Mouse (Mus musculus) kidney, postnatal 10 days (tissue): Measurements from ENCODE around the gene Gm21983.

Experiments
- DNase-seq: peaks from one replicate; pipeline ENCODE4 v3.0.0; 2021; ENCODE audit warnings: mixed read lengths

Gm21983 gene

DNA sequence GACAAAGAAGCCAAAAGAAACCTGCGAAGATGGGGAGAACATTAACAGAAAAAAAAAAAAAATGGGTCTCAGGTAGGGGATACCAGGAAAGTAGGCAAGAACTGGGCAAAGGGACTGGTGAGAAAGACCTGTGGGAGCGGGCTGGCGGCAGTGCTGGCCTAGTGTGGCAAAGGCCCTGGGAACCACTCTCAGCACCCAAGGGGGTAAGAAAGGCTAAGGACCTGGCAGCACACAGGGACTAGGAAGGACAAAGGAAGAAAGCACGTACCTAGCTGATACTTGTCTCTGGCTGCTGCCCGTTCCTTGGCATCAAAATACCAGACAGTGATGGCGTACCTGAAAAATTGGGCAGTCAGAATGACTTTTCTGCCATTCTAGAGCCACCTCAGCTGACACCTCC, 21.6 kb downstream of the Gm21983 start:
- no peak for DNase-seq

DNA sequence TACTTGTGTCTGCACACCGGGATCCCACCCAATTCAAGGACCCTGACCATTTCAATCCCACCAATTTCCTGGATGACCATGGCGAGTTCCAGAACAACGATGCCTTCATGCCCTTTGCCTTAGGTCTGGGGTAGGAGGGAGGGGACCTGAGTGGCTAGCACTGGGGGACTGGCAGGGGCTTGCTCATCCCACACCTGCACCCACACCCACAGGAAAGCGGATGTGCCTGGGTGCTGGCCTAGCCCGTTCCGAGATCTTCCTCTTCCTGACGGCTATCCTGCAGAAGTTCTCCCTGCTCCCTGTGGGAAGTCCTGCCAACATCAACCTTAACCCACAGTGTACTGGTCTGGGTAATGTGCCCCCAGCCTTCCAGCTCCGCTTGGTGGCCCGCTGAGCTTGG, 22.7 kb downstream of the Gm21983 start:
- DNase-seq, result no peak

DNA sequence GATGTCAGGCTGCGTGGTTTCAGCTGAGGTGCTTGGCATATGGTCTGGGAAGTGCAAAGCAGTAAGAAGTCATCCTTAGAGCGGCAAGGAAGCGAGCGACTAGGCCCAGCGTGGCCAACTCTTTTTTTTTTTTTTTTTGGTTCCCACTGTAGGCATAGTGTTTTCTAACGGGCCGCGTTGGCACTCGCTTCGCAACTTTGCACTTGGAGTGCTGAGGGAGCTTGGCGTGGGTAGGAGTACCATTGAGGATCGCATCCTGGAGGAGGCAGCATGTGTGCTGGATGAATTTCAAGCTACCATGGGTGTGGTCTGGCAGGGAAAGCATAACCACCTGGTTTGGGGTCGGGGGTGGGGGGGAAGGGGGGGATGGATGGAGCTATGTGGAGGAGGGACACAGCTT, 24.9 kb downstream of the Gm21983 start:
- DNase-seq, result no peak

DNA sequence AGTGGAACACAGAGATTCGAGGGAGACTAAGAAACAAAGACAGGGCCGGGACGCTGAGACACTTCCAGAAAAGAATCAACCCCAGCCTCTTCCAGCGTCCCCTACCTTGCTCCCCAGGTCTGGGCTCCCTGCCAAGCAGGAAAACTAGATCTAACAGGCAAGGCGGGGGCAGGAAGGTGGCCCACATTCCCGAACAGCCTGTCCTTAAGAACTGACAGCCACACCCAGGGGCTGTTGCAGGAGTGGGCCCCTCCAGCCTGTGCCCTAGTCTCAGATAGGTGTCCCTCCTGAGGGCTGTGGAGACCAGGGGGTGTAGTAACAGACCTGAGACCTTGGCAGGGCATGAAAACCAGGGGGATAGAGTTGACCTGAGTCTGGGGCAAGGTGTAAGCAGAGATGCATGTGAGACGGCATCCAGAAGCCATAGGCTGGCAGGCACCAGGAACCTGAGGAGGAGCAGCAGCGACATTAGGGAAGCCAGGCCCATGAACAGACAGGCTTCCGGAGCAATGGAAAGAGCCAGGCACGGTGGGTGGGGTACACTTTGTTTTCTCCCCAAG, 27.6 kb downstream of the Gm21983 start, which contains the start of gene Cyp2t4:
Gene Cyp2t4, plus strand, starts transcription at position 510 of the 560 bp plus-strand sequence.
- peak; percentile 82 for DNase-seq

DNA sequence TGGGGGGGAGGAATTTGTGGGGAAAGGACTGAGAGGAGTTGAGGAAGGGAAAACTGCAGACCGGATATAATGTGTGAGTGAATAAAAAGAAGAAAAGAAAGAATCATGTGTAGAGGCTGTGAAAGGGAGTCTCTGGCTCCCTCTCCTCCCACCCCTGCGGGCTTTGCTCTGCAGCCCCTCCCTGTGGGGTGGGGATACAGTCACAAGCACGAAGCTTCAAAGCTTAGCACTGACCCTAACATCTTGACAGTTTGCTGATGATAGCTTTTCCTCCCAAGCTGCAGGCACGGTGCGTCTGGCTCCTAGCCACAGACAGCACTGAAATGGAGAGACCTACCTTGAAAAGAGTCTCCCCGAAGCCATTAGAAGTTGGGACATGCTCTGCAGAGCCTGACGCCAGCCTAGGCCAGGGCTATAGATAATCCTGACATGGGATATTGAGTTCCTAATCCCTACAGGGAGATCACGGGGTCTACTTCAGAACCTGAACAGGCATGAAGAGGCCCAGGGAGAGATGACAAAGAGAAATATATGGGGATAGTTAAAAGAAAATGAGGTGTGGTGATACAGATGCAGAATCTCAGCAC, 44.4 kb downstream of the Gm21983 start:
- no peak for DNase-seq

DNA sequence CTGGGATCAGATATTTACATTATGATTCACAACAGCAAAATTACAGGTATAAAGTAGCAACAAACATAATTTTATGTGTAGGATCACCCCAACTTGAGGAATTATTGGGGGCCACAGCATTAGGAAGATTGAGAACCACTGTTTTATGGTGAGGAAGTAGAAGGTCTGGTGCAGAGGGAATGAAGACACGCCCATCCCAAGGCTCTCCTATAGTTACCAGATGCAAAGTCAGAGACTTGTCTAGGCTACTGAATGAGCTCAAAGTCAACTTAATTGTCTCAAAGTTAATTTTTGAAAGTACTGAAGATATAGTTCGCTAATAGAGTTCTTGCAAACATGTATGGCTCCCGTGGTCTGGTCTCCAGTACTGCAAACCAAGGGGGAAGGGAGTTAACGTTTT, 47.1 kb downstream of the Gm21983 start:
- DNase-seq, result no peak

DNA sequence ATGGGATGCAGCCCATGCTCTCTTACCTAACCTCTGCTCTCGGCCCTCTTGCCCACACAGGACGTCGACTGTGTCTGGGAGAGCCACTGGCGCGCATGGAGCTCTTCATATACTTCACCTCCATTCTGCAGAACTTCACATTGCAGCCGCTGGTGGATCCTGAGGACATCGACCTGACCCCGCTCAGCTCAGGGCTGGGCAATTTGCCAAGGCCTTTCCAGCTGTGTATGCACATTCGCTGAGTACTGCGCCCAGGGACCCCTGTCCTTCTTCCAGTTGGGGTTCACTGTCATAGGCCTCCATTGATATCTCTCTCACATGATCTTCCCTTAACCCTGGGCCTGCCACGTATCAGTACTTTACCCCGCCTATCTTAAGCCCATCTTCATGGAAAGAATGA, 47.7 kb downstream of the Gm21983 start:
- DNase-seq, result peak; percentile 81

DNA sequence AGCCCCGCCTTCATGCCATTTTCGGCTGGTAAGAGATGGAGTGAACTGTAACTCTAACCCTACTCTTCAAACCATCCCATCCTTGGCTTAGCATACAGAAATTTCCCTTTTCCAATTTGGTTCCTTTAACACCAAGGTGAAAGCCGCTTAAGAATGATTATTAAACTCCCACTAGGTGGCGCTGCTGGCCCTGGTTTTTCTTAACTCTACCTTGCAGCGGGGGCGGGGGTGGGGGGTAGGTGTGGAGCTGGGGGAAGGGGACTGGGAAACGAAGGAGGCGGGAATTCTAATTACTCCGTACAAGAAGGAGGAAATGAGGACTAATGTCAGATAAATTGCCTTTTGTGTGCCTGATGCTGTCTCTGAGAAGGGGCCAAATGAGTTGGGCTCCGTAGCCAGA, 48.3 kb downstream of the Gm21983 start:
- peak; percentile 83 for DNase-seq

DNA sequence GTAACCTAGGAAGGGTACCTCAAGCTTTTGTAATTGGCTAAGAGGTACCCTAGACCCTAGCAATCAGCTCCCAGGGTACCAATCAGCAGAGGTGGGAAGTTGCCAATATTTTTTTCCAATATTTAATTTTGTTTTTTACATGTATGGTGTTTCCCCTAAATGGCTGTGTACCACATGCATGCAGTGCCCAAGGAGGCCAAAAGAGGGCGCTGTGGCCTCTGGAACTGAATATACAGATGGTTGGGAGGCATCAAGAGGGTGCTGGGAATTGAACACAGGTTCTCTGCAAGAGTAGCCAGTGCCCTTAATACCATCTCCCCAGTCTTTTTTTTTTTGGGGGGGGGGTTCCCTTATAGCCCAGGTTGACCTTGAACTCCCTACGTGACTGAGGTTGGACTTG, 49.5 kb downstream of the Gm21983 start:
- no peak for DNase-seq

DNA sequence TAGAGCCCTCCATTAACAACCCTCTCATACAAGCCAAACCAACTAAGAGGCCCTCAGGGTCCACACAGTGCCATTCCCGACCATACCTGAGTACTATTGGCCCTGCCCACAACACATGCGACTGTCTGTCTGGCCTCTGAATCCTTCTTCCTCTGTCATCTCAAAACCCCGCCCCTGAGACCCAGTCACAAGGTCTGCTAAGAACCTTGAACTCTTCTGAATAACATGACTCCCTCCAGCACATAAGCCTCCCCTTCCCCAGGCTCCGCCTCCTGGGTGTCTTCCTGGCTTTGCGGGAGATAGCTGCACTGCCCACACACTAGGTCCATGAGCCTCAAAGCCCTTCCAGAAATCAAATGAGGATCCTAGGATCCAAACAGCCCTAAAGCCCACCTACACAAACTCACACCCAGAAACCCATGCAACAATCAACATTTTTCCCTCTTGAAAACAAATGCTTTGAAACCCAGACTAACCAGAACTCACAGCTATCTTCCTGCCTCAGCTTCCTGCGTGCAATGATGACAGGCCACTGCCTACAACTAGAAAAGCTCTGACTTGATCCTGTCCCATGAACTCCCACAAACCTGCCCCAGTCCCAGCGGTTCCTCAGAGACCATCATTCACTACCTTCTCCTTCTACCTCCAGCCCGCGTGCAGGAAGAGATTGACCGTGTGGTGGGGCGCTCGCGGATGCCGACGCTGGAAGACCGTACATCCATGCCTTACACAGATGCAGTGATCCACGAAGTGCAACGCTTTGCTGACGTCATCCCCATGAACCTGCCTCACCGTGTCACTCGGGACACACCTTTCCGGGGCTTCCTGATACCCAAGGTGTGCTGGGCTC, 50.1 kb downstream of the Gm21983 start:
- DNase-seq, result peak; percentile 25

DNA sequence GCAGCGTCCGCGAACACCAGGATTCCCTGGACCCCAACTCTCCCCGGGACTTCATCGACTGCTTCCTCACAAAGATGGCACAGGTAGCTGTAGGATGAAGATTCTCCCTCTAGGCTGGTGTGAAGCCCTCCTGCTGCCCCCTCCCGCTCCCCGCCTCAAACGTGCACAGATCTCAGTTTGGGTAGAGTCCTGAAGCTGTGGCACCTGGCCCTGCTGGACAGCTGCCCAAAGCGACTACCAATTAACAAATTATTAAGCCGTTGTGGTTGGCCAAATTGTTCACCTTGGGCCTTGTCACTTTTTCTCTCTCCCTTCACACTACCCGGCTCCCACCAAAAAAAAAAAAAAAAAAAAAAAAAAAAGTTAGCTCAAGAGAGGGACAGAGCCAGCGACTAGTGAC, 51.1 kb downstream of the Gm21983 start:
- DNase-seq, result no peak

DNA sequence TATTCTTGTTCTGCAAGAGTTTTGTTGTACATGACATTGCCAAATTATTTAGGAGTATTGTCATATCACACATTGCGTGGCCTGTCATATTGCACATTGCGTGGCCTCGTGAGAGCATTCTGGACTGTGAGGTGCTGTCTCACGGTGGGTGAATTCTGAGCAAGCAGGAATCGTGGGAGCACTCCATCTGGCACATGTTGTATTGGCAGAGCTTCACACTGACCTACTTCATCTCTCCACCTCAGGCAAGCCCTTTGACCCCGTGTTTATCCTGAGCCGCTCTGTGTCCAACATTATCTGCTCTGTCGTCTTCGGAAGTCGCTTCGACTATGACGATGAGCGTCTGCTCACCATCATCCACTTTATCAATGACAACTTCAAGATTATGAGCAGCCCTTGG, 51.9 kb downstream of the Gm21983 start:
- no peak for DNase-seq

DNA sequence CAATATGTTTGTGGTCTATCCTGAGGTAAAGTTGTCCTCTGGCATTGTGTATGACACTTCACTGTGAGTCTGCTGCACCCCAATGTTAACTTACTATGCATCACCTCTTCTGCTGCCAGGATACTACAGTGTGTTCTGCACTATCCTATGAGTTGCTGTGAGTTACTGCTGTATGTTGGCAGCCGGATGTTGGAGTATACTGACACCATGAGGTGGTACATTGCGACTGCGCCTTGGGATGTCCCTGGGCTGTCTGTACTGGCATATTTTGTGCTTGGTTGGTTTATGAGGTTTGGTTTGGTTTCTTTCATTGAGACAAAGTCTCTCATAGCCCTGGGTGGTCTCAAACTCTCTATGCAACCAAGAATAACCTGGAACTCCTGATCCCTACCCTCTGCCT, 52.7 kb downstream of the Gm21983 start:
- DNase-seq, result peak; percentile 53

DNA sequence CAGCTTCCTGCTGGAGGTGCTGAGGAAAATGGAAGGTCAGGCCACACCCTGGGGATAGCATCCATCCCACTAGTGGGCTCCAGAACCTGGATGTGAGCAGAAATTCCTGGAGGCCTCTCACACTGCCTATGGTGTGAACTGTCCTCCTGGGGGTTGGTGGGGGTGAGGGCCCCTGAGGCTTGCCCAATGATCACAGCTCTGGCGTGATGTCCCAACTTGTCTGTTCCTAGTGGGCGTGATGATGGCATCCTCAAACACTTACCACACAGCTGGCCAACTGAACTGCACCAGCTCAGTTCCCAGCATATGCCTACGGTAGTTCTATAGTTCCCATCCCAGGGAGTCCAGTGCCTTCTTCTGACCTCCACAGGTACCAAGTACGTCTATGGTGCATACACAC, 55.9 kb downstream of the Gm21983 start:
- DNase-seq, result no peak

DNA sequence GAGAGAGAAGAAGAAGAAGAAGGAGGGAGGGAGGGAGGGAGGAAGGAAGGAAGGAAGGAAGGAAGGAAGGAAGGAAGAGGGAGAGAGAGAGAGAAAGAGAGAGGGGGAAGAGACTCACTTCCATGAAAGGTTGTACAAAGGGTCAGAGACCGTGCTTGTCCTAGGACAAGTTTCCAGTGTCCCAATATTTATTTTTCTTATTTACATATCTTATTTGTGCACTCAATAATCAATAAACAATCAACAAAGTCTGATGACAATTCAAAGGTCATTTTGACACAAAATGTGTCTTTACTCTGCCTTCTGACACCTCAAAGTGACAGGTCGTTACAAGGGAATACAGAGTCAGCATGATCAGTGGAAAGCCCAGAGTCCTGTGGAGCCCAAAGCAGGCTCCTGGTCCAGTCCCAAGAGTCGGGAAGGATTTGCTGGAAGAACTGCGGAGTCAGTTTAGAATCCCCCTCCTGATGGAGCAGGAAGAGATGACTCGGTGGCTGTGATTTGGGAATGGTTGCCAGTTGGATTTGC, 56.5 kb downstream of the Gm21983 start:
- no peak for DNase-seq

DNA sequence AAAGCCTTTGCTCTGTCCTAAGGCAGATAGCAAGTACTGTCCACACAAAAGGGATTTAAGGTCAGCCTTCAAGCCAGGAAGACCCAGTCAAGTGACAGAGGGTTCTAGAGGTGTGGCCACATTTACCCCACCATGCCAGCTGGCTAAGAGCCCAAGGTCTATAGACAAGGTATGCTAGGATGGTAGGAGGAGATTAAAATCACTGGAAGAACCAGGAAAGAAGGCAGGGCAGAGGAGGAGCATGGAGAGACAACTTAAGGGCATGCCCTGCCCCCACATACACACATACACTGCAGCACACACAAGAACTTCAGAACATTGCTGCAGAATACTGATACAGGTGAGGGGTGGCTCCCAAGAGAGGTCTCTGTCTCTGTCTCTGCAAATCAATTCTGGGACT, 61.2 kb downstream of the Gm21983 start, which contains the start of gene Cyp2f2:
Gene Cyp2f2, plus strand, starts transcription at position 234 of the 400 bp plus-strand sequence.
- no peak for DNase-seq
